Mouse (Mus musculus) monocyte, adult 5-6 weeks (primary cell): ENCODE measurements at regions not wholly inside any gene's neighbourhood (a gene's known extent, or its start where the extent isn't known, plus 50 kb on each side); places are given as distances from the start of the nearest gene placed in this dataset.

Source experiments
- ATAC-seq: fragments of 153-309, 156-312 bp; replicated peaks from 2 replicates; pipeline ENCODE4 v1.8.0; 2017; ENCODE audit warnings: mild to moderate bottlenecking; ENCODE audit not compliant: low TSS enrichment, insufficient number of reproducible peaks, severe bottlenecking, poor library complexity, low FRiP score

DNA sequence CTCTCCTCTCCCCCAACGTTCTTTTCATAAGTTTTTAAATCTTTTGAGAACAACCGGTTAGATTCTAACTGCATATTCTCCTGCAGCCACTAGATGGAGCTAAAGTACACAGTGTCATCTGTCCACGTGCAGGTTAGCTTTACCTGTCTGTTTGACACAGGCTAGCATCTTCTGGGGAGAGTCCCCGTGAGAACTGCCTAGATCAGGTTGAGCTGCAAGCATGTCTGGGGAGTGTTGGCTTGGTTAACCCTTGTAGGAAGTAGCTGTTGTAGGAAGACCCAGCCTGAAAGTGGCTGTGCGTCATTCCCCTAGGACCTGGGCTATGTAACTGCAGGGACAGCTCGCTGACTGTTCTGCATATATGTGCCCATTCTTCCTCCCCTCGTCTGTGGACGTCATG lies 277.9 kb downstream of the Diras2 start:
- ATAC-seq: peak; percentile 70

DNA sequence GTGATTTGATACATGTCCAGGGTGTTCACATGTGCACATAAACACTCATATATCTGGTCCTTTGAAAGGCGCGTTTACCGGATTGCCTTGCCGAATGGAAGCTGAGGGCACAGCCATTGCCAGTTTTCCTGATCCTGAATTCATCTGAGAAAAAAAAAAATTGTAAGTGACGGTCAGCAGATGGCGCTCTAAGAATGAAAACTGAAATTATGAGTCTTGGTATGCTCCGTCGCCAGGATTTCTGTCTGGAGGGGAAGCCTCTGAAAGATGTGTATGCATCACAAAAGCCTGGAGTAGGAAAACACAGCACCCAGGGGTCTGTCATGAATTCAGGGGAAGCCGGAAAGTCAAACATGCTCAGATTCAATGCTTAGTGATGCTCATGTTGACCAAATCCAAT lies 276.9 kb downstream of the Diras2 start:
- no peak for ATAC-seq

DNA sequence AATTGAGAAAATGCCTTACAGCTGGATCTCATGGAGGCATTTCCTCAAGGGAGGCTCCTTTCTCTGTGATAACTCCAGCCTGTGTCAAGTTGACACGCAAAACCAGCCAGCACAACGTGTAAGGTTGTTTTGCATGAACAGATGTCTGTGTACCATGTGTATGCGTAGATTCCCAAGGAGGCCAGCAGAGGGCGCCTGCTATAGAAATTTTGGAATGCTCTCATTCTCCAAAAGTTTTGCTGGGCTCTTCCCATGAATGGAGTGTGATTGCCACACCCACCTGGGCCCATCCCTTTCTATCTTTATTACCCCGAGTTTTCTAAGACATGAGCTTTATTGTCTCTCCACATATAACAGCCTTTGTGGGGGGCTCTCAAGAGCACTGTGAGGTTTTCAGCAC lies 275.4 kb downstream of the Diras2 start:
- ATAC-seq: no peak

DNA sequence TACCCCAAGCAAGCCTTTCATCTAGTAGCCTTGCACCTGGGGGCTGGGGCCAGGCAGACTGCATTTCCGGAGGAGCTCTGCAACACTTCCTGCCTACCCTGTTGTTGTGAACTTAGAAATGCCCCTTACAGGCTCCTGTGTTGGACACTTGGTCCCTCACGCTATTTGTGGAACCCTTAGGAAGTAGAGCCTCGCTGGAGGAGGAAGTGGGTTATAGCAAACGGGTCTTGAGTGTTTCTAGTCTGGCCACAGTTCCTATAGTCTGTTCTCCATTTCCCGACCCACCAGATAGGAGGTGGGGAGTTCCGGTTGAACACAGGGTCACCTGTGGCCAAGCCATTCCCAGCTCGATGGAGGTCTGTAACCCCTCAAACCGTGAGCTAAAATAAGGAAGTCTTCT lies 272.7 kb downstream of the Diras2 start:
- 0 out of 2 replicates have a peak, but pooled peaks have one; percentile 33 for ATAC-seq

DNA sequence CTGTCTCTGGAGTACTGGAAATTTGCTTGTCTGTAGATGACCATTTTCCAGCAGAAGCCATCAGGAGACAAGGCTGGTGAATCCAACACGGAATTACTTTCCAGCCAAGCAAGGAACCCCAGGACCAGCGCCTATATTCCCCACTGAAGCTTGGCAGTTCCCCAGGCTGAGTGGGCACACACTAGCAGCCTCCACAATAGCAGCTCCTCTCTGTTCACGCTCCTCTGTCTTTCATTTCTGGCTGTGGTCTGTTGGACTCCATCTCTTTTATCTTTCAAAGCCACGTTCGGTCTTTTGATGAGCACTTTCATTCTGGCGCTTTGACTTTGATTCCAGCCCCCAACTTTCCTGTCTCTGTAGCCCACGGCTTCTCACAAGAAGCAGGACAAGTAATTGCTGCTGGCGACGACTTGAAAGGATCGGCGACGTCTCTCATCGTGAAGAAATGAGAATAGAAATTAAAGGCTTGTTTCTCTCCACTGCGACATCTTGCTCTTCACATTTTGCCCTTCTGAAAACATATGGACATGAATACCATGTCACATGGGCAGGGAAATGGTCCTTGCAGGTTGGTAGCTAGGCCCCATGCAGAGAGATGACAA lies 268.0 kb downstream of the Diras2 start:
- no peak for ATAC-seq

DNA sequence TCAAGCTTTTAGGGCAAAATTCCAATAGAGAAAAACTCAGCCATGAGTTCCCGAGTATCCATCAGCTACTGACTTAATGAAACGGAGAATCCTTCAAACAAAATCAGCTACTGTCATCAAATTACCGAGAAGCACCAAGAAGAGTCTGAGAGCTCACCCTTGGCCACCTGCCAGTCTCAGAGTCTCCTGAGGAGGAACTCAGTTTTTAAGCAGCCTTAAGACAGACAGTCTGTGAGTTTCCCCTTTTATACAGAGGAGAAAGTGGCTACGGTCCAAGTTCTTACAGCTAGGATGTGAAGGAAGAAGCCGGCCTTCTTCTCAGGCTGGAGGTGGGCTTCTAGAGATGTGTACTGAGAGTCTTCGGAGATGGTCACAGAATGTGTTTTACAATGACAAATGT lies 262.8 kb downstream of the Diras2 start:
- peak; percentile 79 for ATAC-seq

DNA sequence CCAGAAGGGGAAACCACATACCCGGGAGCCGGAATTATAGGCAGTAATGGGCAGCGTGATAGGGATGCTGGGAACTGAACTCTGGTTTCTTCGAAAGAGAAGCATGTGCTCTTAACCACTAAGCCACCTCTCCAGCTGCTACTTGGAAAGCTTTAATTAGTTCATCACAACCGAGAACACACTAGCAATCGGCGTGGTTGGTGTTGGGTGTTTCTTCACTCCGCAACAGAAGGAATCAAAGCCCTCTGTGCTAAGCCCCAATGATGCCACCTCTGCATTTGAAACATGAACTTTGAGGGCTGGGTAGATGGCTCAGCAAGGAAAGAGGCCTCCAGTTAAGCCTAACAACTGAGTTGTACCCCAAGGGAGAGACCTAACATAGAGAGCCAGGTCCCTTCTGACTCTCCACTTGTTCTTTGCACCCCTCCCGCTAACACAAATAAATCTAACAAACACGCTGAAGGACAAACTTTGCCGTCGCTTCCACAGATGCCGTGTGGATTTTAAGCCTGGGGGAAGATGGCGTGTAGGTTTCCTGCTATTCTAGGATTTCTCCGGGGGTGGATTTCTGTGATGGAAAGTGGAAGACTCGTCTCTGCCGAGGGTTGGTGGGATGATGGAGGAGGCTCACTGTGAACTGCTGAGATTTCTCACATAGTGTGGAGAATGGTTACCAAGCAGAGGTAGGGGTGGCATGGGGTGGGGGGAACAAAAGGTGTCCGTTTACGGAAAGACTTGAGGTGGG lies 257.4 kb downstream of the Diras2 start:
- no peak for ATAC-seq

DNA sequence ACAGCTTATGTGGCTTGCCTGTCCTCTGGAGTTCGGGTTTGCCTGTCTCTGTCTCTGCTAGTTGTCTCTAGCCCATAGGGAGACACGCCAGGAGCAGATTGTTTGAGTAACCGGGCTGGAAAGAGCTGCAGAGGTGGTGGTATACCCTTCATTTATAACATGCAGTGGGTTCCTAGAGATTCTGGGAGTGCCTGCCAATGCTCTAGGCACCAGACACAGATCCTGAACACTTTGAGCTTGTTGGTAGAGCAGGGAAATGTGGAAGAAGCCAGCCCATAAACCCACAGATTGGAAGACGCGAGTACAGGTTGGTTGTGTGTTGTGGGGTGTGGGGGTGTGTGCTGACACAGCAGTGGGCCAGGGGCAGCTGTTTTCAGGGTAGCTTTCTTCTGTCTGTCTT lies 255.9 kb downstream of the Diras2 start:
- ATAC-seq: no peak

DNA sequence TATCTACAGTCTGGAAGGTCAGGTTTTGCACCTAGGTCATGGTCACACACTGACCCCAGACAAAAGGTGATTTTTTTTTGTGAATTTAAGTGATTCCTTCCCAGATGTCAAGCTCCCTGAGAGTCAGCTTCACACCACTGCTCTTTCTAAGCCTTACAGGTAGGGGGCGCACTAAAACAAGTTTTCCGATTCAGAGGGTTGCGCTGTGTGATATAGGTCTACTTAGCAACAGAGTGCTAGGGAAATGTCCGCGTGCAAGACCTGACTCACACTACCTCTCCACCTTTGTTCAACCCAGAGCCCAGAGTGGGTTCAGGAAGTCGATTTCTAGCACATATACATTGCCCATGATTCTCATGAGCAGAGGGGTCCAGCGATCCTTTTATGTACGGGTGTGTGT lies 255.4 kb downstream of the Diras2 start:
- peak; percentile 74 for ATAC-seq

DNA sequence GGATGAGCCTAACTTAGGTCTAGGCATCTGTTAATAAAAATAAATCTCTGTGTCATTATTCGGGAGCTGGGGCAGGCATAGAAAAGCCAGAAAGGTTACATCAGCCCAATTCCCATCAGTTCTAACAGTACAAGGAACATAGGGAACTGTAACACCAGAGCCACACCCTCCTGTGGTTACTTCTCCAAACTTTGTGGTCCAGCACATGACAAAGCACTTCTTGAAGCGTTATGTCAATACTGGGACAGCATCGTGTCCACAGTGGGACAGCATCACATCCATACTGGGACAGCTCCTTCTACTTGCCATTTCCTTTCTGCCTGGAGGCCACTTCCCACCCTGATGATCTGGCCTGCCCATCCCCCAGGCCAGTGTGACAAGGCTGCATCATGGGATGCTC lies 253.9 kb downstream of the Diras2 start:
- peak; percentile 77 for ATAC-seq

DNA sequence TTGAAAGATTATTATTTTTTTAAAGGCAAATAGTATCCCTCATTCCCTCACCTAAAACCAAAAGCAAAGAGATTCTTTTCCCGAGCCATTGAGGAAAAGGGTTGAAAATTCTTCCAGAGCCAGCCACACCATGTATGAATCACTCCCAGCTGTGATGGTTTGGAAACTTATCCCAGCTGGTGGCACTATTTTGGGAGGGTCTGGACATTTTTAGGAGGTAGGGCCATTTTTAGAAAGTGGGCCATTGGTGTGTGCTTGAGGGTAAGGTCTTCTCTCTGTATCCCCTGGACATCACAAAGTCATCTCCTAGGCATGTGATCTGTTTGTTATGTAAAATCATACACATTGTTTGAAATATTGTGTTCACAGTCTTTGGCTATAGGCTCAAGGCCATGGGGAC lies 252.2 kb downstream of the Diras2 start:
- ATAC-seq: no peak

DNA sequence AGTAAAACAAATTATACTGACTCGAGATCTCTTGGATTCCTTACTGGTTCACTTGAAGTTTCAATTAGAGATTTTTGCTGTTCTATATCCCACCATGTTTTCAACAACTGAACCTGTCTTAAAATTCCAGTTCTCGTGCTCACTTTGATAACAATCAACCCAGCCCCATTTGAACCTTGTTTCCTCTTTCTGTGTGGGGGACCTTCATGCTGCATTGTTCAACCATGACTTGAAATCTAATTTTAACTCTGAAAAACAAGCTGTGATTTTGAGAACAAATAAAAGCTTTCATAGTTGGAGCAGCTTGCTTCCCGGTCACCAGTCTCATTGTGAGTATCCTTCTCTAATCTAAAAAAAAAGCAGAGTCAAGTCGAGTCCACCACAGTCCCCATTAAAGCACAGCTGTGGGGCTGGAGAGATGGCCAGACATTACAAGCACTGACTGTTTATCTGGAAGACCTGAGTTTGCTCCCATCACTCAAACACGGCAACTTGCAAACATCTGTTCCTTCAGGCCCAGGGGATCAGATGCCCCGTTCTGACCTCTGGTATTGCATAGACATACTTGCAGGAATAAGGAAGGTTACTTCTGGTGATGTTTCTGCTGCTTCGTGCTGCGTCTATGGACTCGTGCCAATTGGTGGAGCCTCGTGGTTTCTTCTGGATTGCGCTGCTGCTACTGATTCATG lies 251.7 kb downstream of the Diras2 start:
- ATAC-seq: no peak

DNA sequence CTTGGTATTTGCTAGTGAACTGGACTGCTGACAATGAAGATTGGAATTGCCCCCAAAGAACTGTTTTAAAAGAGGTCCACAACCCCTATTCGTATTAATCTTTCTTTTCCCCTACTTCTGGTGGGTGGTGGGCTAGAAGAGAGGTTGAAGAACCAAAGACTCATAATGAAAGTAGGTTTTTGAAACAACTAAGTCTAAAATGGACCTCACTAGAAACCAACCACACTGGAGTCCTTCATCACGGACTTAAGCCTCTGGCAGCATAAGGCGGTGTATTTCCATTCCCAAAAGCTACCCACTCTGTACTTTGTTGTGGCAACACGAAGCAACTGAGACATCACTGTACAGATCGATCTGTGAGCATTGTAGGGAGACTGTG lies 251.1 kb downstream of the Diras2 start:
- ATAC-seq: no peak

DNA sequence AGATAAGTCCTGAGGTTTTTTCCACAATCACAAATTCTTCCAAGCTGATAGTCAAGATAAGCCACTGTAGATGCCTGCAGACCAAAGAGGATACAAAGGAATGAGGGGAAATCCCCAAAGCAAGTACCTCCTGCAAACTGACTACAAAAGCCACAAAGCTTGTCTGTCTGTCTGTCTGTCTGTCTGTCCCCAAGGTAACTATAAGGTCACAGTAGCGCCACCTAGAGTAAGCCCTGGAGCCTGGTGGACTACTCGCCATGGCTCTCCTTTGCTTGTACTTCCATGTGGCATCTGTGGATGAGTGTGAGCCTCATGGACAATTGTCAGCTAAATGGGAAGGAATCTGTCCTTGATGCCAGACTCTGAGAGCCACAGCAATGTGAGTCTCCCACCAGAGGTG lies 249.8 kb downstream of the Diras2 start:
- no peak for ATAC-seq

DNA sequence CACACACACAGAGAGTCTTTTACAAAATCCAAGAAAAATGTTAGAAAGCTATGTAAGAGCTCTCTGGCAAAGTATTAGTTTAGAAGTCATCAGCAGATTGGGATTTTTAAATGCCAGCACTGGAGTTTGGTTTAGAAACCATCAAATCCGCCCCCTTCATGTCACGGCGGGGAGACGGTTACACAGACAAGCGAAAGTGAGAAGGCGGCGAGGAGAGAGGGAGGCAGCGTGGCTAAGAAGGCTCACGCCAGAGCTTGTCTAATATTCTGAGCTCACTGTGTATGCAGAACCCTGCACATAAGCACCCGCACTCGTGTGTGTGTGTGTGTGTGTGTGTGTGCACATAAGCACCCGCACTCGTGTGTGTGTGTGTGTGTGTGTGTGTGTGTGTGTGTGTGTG lies 248.6 kb downstream of the Diras2 start:
- no peak for ATAC-seq

DNA sequence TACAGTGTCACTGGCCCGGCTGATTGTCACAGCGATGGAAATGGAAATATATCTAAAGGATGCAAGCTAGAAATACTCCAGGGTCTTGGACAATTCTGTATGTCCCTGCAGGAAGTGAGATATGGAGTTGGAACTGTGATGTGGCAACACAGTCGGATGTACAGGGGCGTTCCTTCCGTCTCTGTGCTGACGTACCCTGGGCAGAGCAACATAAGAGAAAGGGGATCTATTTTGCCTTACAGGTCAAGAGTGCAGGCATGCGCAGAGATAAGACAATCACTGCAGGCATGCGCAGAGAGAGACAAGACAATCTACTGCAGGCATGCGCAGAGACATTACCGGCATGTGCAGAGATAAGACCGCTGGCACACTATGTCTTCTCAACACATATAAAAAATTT lies 247.6 kb downstream of the Diras2 start:
- ATAC-seq: peak; percentile 64

DNA sequence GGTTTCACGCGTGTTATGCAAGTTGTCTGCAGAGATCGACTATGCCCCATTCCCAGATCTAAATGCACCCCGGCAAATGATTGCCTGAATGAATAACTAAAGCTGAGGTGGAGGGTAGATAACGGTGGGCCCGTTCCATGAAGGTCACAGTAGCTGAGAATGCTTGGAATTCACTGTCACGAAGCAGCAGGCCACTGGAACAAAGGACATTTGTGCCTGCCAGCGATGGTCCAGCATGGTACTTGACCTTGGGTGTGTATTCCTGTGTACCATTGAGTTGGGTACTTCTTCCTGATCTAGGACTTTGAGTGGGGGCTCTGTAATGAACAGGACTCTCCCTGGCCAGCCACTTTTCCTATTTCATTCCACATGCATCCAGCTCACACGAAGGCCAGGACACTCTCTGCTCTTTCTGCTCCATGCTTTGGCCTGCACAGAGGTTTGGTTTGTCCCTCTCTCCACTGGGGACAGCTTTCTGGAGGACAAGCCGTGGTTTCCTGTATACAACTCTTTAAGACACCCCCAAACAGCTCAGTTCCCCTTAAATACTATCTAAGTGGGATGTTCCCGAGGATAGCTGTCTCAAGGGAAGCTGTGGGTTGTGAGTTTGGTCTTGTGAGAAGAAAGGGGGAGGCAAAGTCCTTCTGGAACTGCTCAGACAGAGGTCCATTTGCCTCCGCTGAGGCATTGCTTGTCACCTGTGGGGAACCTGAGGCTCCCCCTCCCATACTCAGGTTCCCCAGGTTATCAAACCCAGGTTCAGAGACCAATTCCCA lies 246.9 kb downstream of the Diras2 start:
- ATAC-seq: no peak

DNA sequence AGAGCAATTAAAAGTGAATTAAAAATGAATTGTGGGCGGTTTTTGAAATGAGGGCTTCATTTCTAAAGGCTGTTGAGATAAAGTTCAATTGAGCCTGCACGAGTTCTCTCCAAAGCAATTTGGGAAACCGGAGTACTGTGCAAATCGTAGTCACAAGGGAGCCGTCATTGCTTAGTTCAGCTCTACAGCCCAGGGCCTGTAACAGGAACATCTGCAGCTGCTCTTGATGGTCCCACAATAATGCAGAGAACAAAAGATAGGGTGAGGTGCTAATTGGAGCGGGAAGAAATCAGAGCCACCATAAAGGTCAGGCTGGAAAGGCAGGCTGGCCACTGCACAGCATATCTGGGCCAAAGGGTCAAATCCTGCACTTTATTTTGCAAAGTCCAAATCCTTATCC lies 242.7 kb downstream of the Diras2 start:
- no peak for ATAC-seq

DNA sequence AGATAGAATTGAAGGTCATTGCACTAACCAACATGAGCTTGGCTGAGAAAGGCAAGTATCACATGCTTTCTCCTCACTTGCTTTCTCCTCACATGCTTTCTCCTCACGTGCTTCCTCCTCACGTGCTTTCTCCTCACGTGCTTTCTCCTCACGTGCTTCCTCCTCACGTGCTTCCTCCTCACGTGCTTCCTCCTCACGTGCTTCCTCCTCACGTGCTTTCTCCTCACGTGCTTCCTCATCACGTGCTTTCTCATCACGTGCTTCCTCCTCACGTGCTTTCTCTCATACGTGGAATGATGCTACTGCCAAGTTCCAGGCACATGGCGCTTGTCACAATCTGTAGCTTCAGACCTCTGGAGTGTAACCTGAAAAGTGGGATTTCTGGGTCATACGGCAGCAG lies 235.2 kb downstream of the Diras2 start:
- ATAC-seq: no peak
